Mouse (Mus musculus): ENCODE results near the gene Atpaf1. TPM values are rescaled to one million over a fixed set of nuclear protein-coding genes. Genes with fewer than 3 reads are reported as not detected.

Gene Atpaf1
- polyA plus RNA-seq (2012; rRNA removed): 71.2 and 81.2 TPM in 2 replicates

- no peak for TF ChIP-seq CTCF (IDR thresholded peaks at IDR 0.05; ENCODE audit: borderline replicate concordance, insufficient read depth, low read depth, low read length)
- peak; percentile 79 for TF ChIP-seq POLR2A (IDR thresholded peaks at IDR 0.05; ENCODE audit: borderline replicate concordance, insufficient read depth, low read length)
- H3K4me1 ChIP-seq (ENCODE audit: control insufficient read depth, insufficient read depth, low read length): peaks cover 3% of the 10 kb centered on the region; the same call in 1 of the 2 replicates
- H3K27ac ChIP-seq (ENCODE audit: insufficient read depth, low read length): peak within 1 kb of the TSS; percentile 29
- H3K27me3 ChIP-seq (ENCODE audit: control insufficient read depth, insufficient read depth, low read length): no peaks in the 10 kb centered on the region
- DNase-seq: peak; percentile 81 to 88
- peak within 1 kb of the TSS; percentile 49 for H3K4me3 ChIP-seq (replicated peaks; ENCODE audit: insufficient read depth, low read depth, low read length)
- WGBS: under 1% methylated on average over 68 of the region's 69 CpGs
These were observed at the start of gene Atpaf1 for GRCm38 (mm10) chr4:115784769-115785510. Atpaf1 (plus strand) TSS chr4:115784812.

DNA sequence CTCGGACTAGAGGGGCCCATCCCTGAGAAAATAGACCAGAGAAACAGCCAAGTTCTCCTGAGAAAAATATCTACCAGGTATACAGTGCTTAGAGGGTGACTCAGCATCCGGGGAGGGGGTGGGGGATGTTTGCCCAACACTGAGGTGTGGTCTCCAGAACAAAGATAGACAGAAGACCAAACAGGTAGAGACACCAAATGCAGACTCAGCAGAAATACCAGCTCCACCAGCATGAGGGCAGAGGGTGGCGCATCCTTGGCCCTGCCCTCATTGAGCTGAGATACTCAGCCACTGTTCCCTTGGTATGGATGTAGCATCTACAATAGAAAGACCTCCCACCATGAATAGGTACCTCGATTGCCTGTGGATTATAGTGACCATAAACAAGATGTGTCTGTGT lies 49.7 kb upstream of the Atpaf1 start:
- TF ChIP-seq CTCF (IDR thresholded peaks at IDR 0.05; ENCODE audit: borderline replicate concordance, insufficient read depth, low read depth, low read length) (no peak), POLR2A (IDR thresholded peaks at IDR 0.05; ENCODE audit: borderline replicate concordance, insufficient read depth, low read length) (no peak)
- DNase-seq: no peak
- WGBS: 56% methylated on average over 4 of the region's 4 CpGs
- Histone ChIP-seq H3K4me3 (replicated peaks; ENCODE audit: insufficient read depth, low read depth, low read length) (no peak overlapping the region), H3K27me3 (ENCODE audit: control insufficient read depth, insufficient read depth, low read length) (no peaks in the 10 kb centered on the region), H3K4me1 (ENCODE audit: control insufficient read depth, insufficient read depth, low read length) (0 out of 2 replicates have a peak, but pooled peaks cover 5% of the 10 kb centered on the region), H3K27ac (ENCODE audit: insufficient read depth, low read length) (no peak overlapping the region)

DNA sequence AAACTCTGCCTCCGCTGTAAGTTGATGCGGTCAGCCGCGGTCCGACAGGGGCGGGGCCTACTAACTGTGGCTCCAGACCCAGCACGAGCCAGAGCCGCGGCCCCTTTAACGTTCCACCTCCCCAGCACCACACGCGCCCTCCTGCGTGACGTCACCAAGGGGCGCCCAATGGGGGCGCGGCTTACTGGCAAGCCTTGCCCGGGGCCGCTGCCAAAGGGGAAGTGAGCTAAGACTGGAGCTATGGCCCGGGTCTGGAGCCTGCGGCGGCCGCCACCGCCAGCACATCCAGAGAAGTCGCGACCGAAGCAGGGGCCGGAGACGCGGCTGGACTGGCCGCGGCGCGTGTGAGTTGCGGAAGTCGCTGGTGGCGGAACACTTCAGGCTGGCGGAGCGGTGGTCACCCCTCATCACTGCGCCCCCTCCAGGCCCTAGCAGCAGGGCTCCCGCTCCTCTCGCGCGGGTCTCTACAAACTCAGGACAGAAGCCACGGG lies 47.0 kb upstream of the Atpaf1 start, which contains the start of gene Efcab14:
Efcab14 (plus strand) TSS at position 194 of the 491 bp plus-strand sequence.
- peak within 1 kb of the TSS; percentile 81 for H3K27ac ChIP-seq (ENCODE audit: insufficient read depth, low read length)
- TF ChIP-seq POLR2A (IDR thresholded peaks at IDR 0.05; ENCODE audit: borderline replicate concordance, insufficient read depth, low read length) (peak; percentile 48; the same call in 1 of the 2 replicates), CTCF (IDR thresholded peaks at IDR 0.05; ENCODE audit: borderline replicate concordance, insufficient read depth, low read depth, low read length) (0 out of 2 replicates have a peak, but pooled peaks have one; percentile 4)
- H3K4me1 ChIP-seq (ENCODE audit: control insufficient read depth, insufficient read depth, low read length): 0 out of 2 replicates have a peak, but pooled peaks cover 5% of the 10 kb centered on the region
- H3K27me3 ChIP-seq (ENCODE audit: control insufficient read depth, insufficient read depth, low read length): no peaks in the 10 kb centered on the region
- peak within 1 kb of the TSS; percentile 94 for H3K4me3 ChIP-seq (replicated peaks; ENCODE audit: insufficient read depth, low read depth, low read length)
- WGBS: under 1% methylated on average over 45 of the region's 45 CpGs
- DNase-seq: peak; percentile 98 to 99

GRCm38 (mm10) chr4:115738481-115738985 lies 46.1 kb upstream of the Atpaf1 start:
- H3K4me3 ChIP-seq (replicated peaks; ENCODE audit: insufficient read depth, low read depth, low read length): peak overlapping the region; percentile 55
- DNase-seq: peak; percentile 8 to 20
- no peaks in the 10 kb centered on the region for H3K27me3 ChIP-seq (ENCODE audit: control insufficient read depth, insufficient read depth, low read length)
- WGBS: 27% methylated on average over 13 of the region's 13 CpGs
- no peak overlapping the region for H3K27ac ChIP-seq (ENCODE audit: insufficient read depth, low read length)
- H3K4me1 ChIP-seq (ENCODE audit: control insufficient read depth, insufficient read depth, low read length): 0 out of 2 replicates have a peak, but pooled peaks cover 5% of the 10 kb centered on the region
- TF ChIP-seq CTCF (IDR thresholded peaks at IDR 0.05; ENCODE audit: borderline replicate concordance, insufficient read depth, low read depth, low read length): no peak
- TF ChIP-seq POLR2A (IDR thresholded peaks at IDR 0.05; ENCODE audit: borderline replicate concordance, insufficient read depth, low read length): no peak

- H3K4me3 ChIP-seq (replicated peaks; ENCODE audit: insufficient read depth, low read depth, low read length): no peak overlapping the region
- TF ChIP-seq CTCF (IDR thresholded peaks at IDR 0.05; ENCODE audit: borderline replicate concordance, insufficient read depth, low read depth, low read length) (no peak), POLR2A (IDR thresholded peaks at IDR 0.05; ENCODE audit: borderline replicate concordance, insufficient read depth, low read length) (no peak)
- no peak for DNase-seq
- H3K27ac ChIP-seq (ENCODE audit: insufficient read depth, low read length): no peak overlapping the region
- 0 out of 2 replicates have a peak, but pooled peaks cover 5% of the 10 kb centered on the region for H3K4me1 ChIP-seq (ENCODE audit: control insufficient read depth, insufficient read depth, low read length)
- H3K27me3 ChIP-seq (ENCODE audit: control insufficient read depth, insufficient read depth, low read length): no peaks in the 10 kb centered on the region
These were observed 42.0 kb upstream of the Atpaf1 start for GRCm38 (mm10) chr4:115742658-115743057.

- TF ChIP-seq POLR2A (IDR thresholded peaks at IDR 0.05; ENCODE audit: borderline replicate concordance, insufficient read depth, low read length) (no peak), CTCF (IDR thresholded peaks at IDR 0.05; ENCODE audit: borderline replicate concordance, insufficient read depth, low read depth, low read length) (no peak)
- 91% methylated on average over 4 of the region's 4 CpGs for WGBS
These were observed 41.5 kb upstream of the Atpaf1 start for GRCm38 (mm10) chr4:115743096-115743495.

DNA sequence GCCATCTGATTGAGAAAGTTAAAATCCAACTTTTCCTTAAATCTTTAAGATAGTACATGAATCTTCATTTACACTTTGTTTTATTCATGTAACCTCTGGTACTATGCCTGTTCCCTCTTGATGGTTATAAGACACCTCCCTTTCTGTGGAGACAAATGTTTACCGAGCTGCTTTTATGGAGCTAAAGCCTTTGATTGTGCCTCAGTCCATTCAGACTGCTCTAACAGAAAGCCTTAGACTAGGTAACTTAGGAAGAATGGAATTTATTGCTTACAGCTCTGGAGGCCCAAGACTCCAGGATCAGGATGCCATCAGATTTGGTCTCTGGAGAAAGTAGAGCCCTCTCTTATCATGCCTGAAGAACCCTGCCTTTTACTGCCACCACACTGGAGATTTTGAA lies 36.4 kb upstream of the Atpaf1 start:
- DNase-seq: no peak
- H3K4me3 ChIP-seq (replicated peaks; ENCODE audit: insufficient read depth, low read depth, low read length): no peak overlapping the region
- no peak overlapping the region for H3K27ac ChIP-seq (ENCODE audit: insufficient read depth, low read length)
- H3K27me3 ChIP-seq (ENCODE audit: control insufficient read depth, insufficient read depth, low read length): no peaks in the 10 kb centered on the region
- WGBS: 87% methylated on average over 1 of the region's 1 CpGs
- H3K4me1 ChIP-seq (ENCODE audit: control insufficient read depth, insufficient read depth, low read length): no peaks in the 10 kb centered on the region
- TF ChIP-seq POLR2A (IDR thresholded peaks at IDR 0.05; ENCODE audit: borderline replicate concordance, insufficient read depth, low read length) (no peak), CTCF (IDR thresholded peaks at IDR 0.05; ENCODE audit: borderline replicate concordance, insufficient read depth, low read depth, low read length) (no peak)

More at GRCm38 (mm10) chr4:115743096-115743495, 41.5 kb upstream of the Atpaf1 start:
- no peak overlapping the region for H3K27ac ChIP-seq (ENCODE audit: insufficient read depth, low read length)
- no peaks in the 10 kb centered on the region for H3K27me3 ChIP-seq (ENCODE audit: control insufficient read depth, insufficient read depth, low read length)
- 0 out of 2 replicates have a peak, but pooled peaks cover 5% of the 10 kb centered on the region for H3K4me1 ChIP-seq (ENCODE audit: control insufficient read depth, insufficient read depth, low read length)
- H3K4me3 ChIP-seq (replicated peaks; ENCODE audit: insufficient read depth, low read depth, low read length): no peak overlapping the region
- no peak for DNase-seq

All from cerebellum, adult 2 months (tissue).